Mouse (Mus musculus): ENCODE data around the gene Olfr1086. TPM values are rescaled to one million over a fixed set of nuclear protein-coding genes. Genes with fewer than 3 reads are reported as not detected.
"Not testable (repeated sequence)": the region's sequence is repeated elsewhere in the genome, so short reads cannot be mapped to it uniquely, and the experiment has no call there.

The Olfr1086 gene
- total RNA-seq (2012; rRNA removed), result not detected in 2 replicates

GRCm38 (mm10) chr2:86679992-86680391 is at the start of gene Olfr1086:
Gene Olfr1086, minus strand, starts transcription at chr2:86680092.
- TF ChIP-seq ZC3H11A (IDR thresholded peaks at IDR 0.05; ENCODE audit: borderline replicate concordance, low read depth, low read length), result no peak
- TF ChIP-seq CHD2 (IDR thresholded peaks at IDR 0.05; ENCODE audit: low read depth, low read length), result no peak
- no peak for TF ChIP-seq ZNF384 (IDR thresholded peaks at IDR 0.05; ENCODE audit: low read depth, low read length)
- no peak for TF ChIP-seq HCFC1 (IDR thresholded peaks at IDR 0.05; ENCODE audit: borderline replicate concordance, insufficient read depth, low read length)
- no peak for TF ChIP-seq MAFK (IDR thresholded peaks at IDR 0.05; ENCODE audit: insufficient read depth, low read depth, low read length)
- in situ Hi-C loops (cut with MboI; ENCODE audit: low sequenced_read_pairs in 2 of 2, unreplicated experiment in 2 of 2), result no loop called here

DNA sequence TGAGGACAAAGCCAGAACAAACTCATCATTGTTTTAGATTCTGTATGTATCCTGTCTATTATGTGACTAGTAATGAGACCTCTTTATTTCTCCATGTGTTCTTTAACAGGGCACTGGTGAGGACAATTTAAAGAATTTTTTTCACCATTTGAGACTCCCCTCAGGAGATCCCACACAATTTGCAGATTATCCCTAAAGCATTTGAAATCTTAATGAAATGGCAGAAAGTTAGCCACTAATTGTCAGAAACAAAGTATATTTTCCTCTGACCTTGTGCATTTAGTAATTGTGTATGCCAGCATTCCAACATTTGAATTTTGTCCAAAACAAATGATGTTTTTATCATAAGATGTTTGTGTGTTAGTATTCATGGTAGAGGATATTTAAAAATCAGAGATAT is 18.4 kb upstream of the Olfr1086 start, which contains the start of gene Olfr1087:
TSS of gene Olfr1087 (minus strand) at position 101 of the 400 bp plus-strand sequence.
- H3K9ac ChIP-seq (ENCODE audit: insufficient read depth, low read depth, low read length, poor library complexity, severe bottlenecking), result no peak within 1 kb of the TSS
- no peak within 1 kb of the TSS for H3K27ac ChIP-seq (ENCODE audit: insufficient read depth, low read depth, low read length, poor library complexity, severe bottlenecking)

More at GRCm38 (mm10) chr2:86679992-86680391, at the start of gene Olfr1086:
- no peak within 1 kb of the TSS for H3K27ac ChIP-seq (ENCODE audit: insufficient read depth, low read depth, low read length, poor library complexity, severe bottlenecking)
- H3K9ac ChIP-seq (ENCODE audit: insufficient read depth, low read depth, low read length, poor library complexity, severe bottlenecking), result no peak within 1 kb of the TSS
- H3K4me1 ChIP-seq (ENCODE audit: control insufficient read depth in 2 of 2, insufficient read depth in 2 of 2, low read length in 2 of 2, poor library complexity in 1 of 2), result no peaks in the 10 kb centered on the region
- DNase-seq (ENCODE audit: low read depth, low spot score), result no peak
- no peaks in the 10 kb centered on the region for H3K9me3 ChIP-seq (ENCODE audit: control insufficient read depth, insufficient read depth, low read depth, low read length)
- no peaks in the 10 kb centered on the region for H3K36me3 ChIP-seq (ENCODE audit: control insufficient read depth, insufficient read depth, low read length, poor library complexity, severe bottlenecking)
- no peak within 1 kb of the TSS for H3K4me3 ChIP-seq (ENCODE audit: insufficient read depth in 1 of 2, low read depth in 1 of 2, low read length in 2 of 2, poor library complexity in 1 of 2, severe bottlenecking in 1 of 2)

DNA sequence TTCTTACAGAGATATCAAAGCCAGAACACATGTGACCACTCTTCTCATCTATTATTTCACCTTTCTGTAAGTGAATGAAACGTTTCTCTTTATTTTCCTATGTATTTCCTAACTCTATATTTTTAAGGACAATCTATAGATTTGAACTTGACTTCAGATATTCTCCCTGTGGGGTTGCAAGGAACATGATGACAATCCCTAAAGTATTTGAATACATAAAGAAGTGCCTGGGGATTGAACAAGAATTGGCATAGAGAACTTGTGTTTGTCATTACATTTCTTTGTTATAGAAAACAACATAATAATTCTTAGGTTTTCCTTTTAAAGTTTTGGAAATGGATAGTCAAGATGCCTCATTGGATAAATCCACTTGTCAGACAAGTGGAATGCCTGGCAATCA is 18.0 kb downstream of the Olfr1086 start, which contains the start of gene Olfr1085:
TSS of gene Olfr1085 (minus strand) at position 101 of the 400 bp plus-strand sequence.
- no peaks in the 10 kb centered on the region for H3K4me1 ChIP-seq (ENCODE audit: control insufficient read depth in 2 of 2, insufficient read depth in 2 of 2, low read length in 2 of 2, poor library complexity in 1 of 2)
- in situ Hi-C loops (cut with MboI; ENCODE audit: low sequenced_read_pairs in 2 of 2, unreplicated experiment in 2 of 2), result no loop called here
- DNase-seq (ENCODE audit: low read depth, low spot score), result no peak
- H3K4me3 ChIP-seq (ENCODE audit: insufficient read depth in 1 of 2, low read depth in 1 of 2, low read length in 2 of 2, poor library complexity in 1 of 2, severe bottlenecking in 1 of 2), result no peak within 1 kb of the TSS
- H3K9ac ChIP-seq (ENCODE audit: insufficient read depth, low read depth, low read length, poor library complexity, severe bottlenecking), result no peak within 1 kb of the TSS
- H3K27ac ChIP-seq (ENCODE audit: insufficient read depth, low read depth, low read length, poor library complexity, severe bottlenecking), result no peak within 1 kb of the TSS
- TF ChIP-seq HCFC1 (IDR thresholded peaks at IDR 0.05; ENCODE audit: borderline replicate concordance, insufficient read depth, low read length) (no peak), ZNF384 (IDR thresholded peaks at IDR 0.05; ENCODE audit: low read depth, low read length) (no peak), ZC3H11A (IDR thresholded peaks at IDR 0.05; ENCODE audit: borderline replicate concordance, low read depth, low read length) (no peak), MAFK (IDR thresholded peaks at IDR 0.05; ENCODE audit: insufficient read depth, low read depth, low read length) (no peak), CHD2 (IDR thresholded peaks at IDR 0.05; ENCODE audit: low read depth, low read length) (no peak)
- H3K9me3 ChIP-seq (ENCODE audit: control insufficient read depth, insufficient read depth, low read depth, low read length), result no peaks in the 10 kb centered on the region
- no peaks in the 10 kb centered on the region for H3K36me3 ChIP-seq (ENCODE audit: control insufficient read depth, insufficient read depth, low read length, poor library complexity, severe bottlenecking)

More for the DNA sequence above, 18.4 kb upstream of the Olfr1086 start, which contains the start of gene Olfr1087:
- no peaks in the 10 kb centered on the region for H3K36me3 ChIP-seq (ENCODE audit: control insufficient read depth, insufficient read depth, low read length, poor library complexity, severe bottlenecking)
- DNase-seq (ENCODE audit: low read depth, low spot score), result no peak
- TF ChIP-seq ZC3H11A (IDR thresholded peaks at IDR 0.05; ENCODE audit: borderline replicate concordance, low read depth, low read length), result no peak
- TF ChIP-seq ZNF384 (IDR thresholded peaks at IDR 0.05; ENCODE audit: low read depth, low read length), result no peak
- no peak for TF ChIP-seq MAFK (IDR thresholded peaks at IDR 0.05; ENCODE audit: insufficient read depth, low read depth, low read length)
- no peak for TF ChIP-seq CHD2 (IDR thresholded peaks at IDR 0.05; ENCODE audit: low read depth, low read length)
- TF ChIP-seq HCFC1 (IDR thresholded peaks at IDR 0.05; ENCODE audit: borderline replicate concordance, insufficient read depth, low read length), result no peak
- no peaks in the 10 kb centered on the region for H3K9me3 ChIP-seq (ENCODE audit: control insufficient read depth, insufficient read depth, low read depth, low read length)
- H3K4me1 ChIP-seq (ENCODE audit: control insufficient read depth in 2 of 2, insufficient read depth in 2 of 2, low read length in 2 of 2, poor library complexity in 1 of 2), result no peaks in the 10 kb centered on the region
- in situ Hi-C loops (cut with MboI; ENCODE audit: low sequenced_read_pairs in 2 of 2, unreplicated experiment in 2 of 2), result no loop called here
- no peak within 1 kb of the TSS for H3K4me3 ChIP-seq (ENCODE audit: insufficient read depth in 1 of 2, low read depth in 1 of 2, low read length in 2 of 2, poor library complexity in 1 of 2, severe bottlenecking in 1 of 2)

DNA sequence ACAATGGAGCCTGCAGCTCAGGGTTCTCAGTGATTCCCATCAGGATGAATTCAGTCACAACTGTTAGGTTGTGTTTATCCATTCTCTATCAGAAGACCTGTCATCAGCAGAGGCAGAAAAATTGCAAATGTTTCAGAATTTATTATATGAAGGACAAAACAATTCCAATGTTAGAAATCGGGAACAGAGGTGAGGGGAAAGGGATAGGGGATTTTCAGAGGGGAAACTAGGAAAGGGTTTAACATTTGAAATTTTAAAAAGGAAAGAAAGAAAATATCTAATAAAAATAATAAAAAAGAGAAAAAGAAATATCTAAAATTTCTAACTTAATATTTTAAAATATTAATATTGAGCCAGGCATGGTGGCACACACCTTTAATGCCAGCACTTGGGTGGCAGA is 40.3 kb downstream of the Olfr1086 start, which contains the start of gene Olfr1084:
TSS of gene Olfr1084 (minus strand) at position 101 of the 400 bp plus-strand sequence.
- H3K4me1 ChIP-seq (ENCODE audit: control insufficient read depth in 2 of 2, insufficient read depth in 2 of 2, low read length in 2 of 2, poor library complexity in 1 of 2); H3K27ac ChIP-seq (ENCODE audit: insufficient read depth, low read depth, low read length, poor library complexity, severe bottlenecking); in situ Hi-C loops (cut with MboI; ENCODE audit: low sequenced_read_pairs in 2 of 2, unreplicated experiment in 2 of 2); H3K36me3 ChIP-seq (ENCODE audit: control insufficient read depth, insufficient read depth, low read length, poor library complexity, severe bottlenecking); H3K9me3 ChIP-seq (ENCODE audit: control insufficient read depth, insufficient read depth, low read depth, low read length); DNase-seq (ENCODE audit: low read depth, low spot score); H3K4me3 ChIP-seq (ENCODE audit: insufficient read depth in 1 of 2, low read depth in 1 of 2, low read length in 2 of 2, poor library complexity in 1 of 2, severe bottlenecking in 1 of 2); H3K9ac ChIP-seq (ENCODE audit: insufficient read depth, low read depth, low read length, poor library complexity, severe bottlenecking): not testable (repeated sequence)

Other genes with a start within 250 kb of the Olfr1086 start
- not detected in 2 replicates for gene Olfr1065, start 229.5 kb downstream of the Olfr1086 start, total RNA-seq (2012; rRNA removed)
- not detected in 2 replicates for gene Olfr1066, start 223.8 kb downstream of the Olfr1086 start, total RNA-seq (2012; rRNA removed)
- not detected in 2 replicates for gene Olfr228, start 192.7 kb downstream of the Olfr1086 start, total RNA-seq (2012; rRNA removed)
- not detected in 2 replicates for gene Olfr1076, start 171.6 kb downstream of the Olfr1086 start, total RNA-seq (2012; rRNA removed)
- not detected in 2 replicates for gene Olfr1079, start 137.6 kb downstream of the Olfr1086 start, total RNA-seq (2012; rRNA removed)
- not detected in 2 replicates for gene Olfr1080, start 121.9 kb downstream of the Olfr1086 start, total RNA-seq (2012; rRNA removed)
- not detected in 2 replicates for gene Olfr1082, start 81.1 kb downstream of the Olfr1086 start, total RNA-seq (2012; rRNA removed)
- gene Olfr1084, start 40.4 kb downstream of the Olfr1086 start, total RNA-seq (2012; rRNA removed), result not detected in 2 replicates
- gene Olfr1085, start 18.1 kb downstream of the Olfr1086 start, total RNA-seq (2012; rRNA removed), result not detected in 2 replicates
- gene Olfr1087, start 18.3 kb upstream of the Olfr1086 start, total RNA-seq (2012; rRNA removed), result not detected in 2 replicates
- not detected in 2 replicates for gene Olfr1089, start 53.6 kb upstream of the Olfr1086 start, total RNA-seq (2012; rRNA removed)
- gene Olfr1090, start 78.9 kb upstream of the Olfr1086 start, total RNA-seq (2012; rRNA removed), result not detected in 2 replicates
- gene Olfr1093, start 102.4 kb upstream of the Olfr1086 start, total RNA-seq (2012; rRNA removed), result not detected in 2 replicates
- gene Olfr141, start 129.9 kb upstream of the Olfr1086 start, total RNA-seq (2012; rRNA removed), result not detected in 2 replicates
- not detected in 2 replicates for gene Olfr1094, start 144.6 kb upstream of the Olfr1086 start, total RNA-seq (2012; rRNA removed)
- gene Olfr1095, start 171.6 kb upstream of the Olfr1086 start, total RNA-seq (2012; rRNA removed), result not detected in 2 replicates
- not detected in 2 replicates for gene Gm13723, start 194.7 kb upstream of the Olfr1086 start, total RNA-seq (2012; rRNA removed)
- not detected in 2 replicates for gene Olfr1097, start 212.1 kb upstream of the Olfr1086 start, total RNA-seq (2012; rRNA removed)
- not detected in 2 replicates for gene Olfr1098, start 244.5 kb upstream of the Olfr1086 start, total RNA-seq (2012; rRNA removed)

All from ES-E14 (cell line).